Mouse (Mus musculus): ENCODE results near the gene Pth2. TPM values are rescaled to one million over a fixed set of nuclear protein-coding genes. Genes with fewer than 3 reads are reported as not detected.

Pth2 gene
- polyA plus RNA-seq, 1 experiment = 21.9 TPM

DNA sequence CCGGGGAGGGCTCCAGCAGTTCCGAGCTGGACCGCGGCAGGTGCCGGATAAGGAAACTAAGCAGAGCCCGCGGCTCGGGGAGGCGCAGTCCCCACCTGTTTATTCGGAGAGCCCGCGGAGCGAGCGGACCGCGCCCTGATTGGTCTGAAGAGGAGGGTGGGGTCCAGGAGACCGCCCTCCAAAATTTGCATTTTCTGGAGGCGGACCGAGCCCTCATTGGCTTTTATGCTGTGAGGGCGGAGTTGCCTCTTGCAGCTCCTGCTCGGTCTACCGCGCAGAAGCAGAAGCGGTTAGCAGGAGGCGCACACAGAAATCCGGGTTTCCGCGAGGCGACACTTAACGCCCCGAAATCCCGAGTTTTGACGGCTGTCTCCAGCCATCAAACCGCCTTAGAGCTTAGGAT lies 1.4 kb downstream of the Pth2 start:
- Histone ChIP-seq H3K4me3 (ENCODE audit: control insufficient read depth, low read depth, low read length) (peak overlapping the region; percentile 69), H3K4me1 (ENCODE audit: control insufficient read depth, insufficient read depth, low read length) (peaks cover 26% of the 10 kb centered on the region), H3K27me3 (ENCODE audit: control insufficient read depth, insufficient read depth, low read length) (no peaks in the 10 kb centered on the region; the same call in 1 of the 2 replicates), H3K36me3 (ENCODE audit: control insufficient read depth, insufficient read depth, low read length) (no peaks in the 10 kb centered on the region), H3K27ac (ENCODE audit: control insufficient read depth, insufficient read depth, low read depth, low read length) (no peak overlapping the region)
- TF ChIP-seq POLR2A (IDR thresholded peaks at IDR 0.05; ENCODE audit: control insufficient read depth, low read depth, low read length) (no peak), CTCF (IDR thresholded peaks at IDR 0.05; ENCODE audit: control insufficient read depth, insufficient read depth, insufficient replicate concordance, low read depth, low read length) (no peak)

DNA sequence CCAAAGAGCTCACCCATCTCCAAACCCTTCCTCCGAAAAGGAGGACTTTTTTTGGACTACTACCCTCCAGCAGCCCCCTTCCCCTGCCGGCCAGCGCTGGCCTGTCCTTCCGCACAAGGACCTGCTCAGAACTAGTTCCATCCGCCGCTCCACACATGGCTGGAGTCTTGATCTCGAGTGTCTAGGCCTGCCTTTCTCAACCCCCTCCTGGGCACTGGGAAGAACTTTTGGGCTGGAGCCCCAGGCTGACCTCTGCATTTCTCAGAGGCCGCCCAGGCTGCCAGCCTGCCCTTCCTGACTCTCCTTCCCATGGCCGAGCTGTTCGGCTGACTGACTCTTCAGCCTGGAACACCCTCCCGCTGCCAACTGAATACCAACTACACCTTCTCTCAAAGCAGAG lies 1.8 kb downstream of the Pth2 start:
- no peaks in the 10 kb centered on the region for H3K36me3 ChIP-seq (ENCODE audit: control insufficient read depth, insufficient read depth, low read length)
- no peaks in the 10 kb centered on the region; the same call in 1 of the 2 replicates for H3K27me3 ChIP-seq (ENCODE audit: control insufficient read depth, insufficient read depth, low read length)
- peak overlapping the region; percentile 10; the same call in 1 of the 2 replicates for H3K27ac ChIP-seq (ENCODE audit: control insufficient read depth, insufficient read depth, low read depth, low read length)
- H3K4me1 ChIP-seq (ENCODE audit: control insufficient read depth, insufficient read depth, low read length) = peaks cover 27% of the 10 kb centered on the region
- TF ChIP-seq POLR2A (IDR thresholded peaks at IDR 0.05; ENCODE audit: control insufficient read depth, low read depth, low read length) = no peak
- no peak for TF ChIP-seq CTCF (IDR thresholded peaks at IDR 0.05; ENCODE audit: control insufficient read depth, insufficient read depth, insufficient replicate concordance, low read depth, low read length)
- peak overlapping the region; percentile 69 for H3K4me3 ChIP-seq (ENCODE audit: control insufficient read depth, low read depth, low read length)

GRCm38 (mm10) chr7:45183672-45184071 lies 2.9 kb downstream of the Pth2 start:
- TF ChIP-seq CTCF (IDR thresholded peaks at IDR 0.05; ENCODE audit: control insufficient read depth, insufficient read depth, insufficient replicate concordance, low read depth, low read length) = no peak
- no peak for TF ChIP-seq POLR2A (IDR thresholded peaks at IDR 0.05; ENCODE audit: control insufficient read depth, low read depth, low read length)
- H3K4me1 ChIP-seq (ENCODE audit: control insufficient read depth, insufficient read depth, low read length) = peaks cover 27% of the 10 kb centered on the region
- no peaks in the 10 kb centered on the region for H3K36me3 ChIP-seq (ENCODE audit: control insufficient read depth, insufficient read depth, low read length)
- no peaks in the 10 kb centered on the region for H3K27me3 ChIP-seq (ENCODE audit: control insufficient read depth, insufficient read depth, low read length)
- H3K4me3 ChIP-seq (ENCODE audit: control insufficient read depth, low read depth, low read length) = no peak overlapping the region
- H3K27ac ChIP-seq (ENCODE audit: control insufficient read depth, insufficient read depth, low read depth, low read length) = no peak overlapping the region

DNA sequence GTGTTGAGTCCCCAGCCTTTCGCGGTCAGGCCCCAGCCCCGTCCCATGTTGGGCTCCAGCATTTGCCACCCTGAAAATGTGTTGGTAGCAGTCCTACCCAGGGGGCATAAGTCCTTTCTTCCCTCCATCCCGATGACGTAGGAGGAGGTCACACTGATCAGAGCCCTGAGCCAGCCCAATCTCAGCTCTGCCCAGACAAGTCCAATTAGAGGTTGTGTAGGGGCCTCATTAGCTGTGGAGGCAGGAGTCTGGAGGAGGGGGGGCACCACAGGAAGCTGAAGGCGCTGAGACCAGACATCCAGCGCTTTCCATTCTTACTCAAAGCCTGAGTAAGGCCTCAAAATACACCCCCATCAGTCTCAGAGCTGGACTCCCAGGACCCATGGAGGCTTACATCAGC lies 5.1 kb downstream of the Pth2 start:
- no peak overlapping the region for H3K4me3 ChIP-seq (ENCODE audit: control insufficient read depth, low read depth, low read length)
- no peak overlapping the region for H3K27ac ChIP-seq (ENCODE audit: control insufficient read depth, insufficient read depth, low read depth, low read length)
- TF ChIP-seq CTCF (IDR thresholded peaks at IDR 0.05; ENCODE audit: control insufficient read depth, insufficient read depth, insufficient replicate concordance, low read depth, low read length) (no peak), POLR2A (IDR thresholded peaks at IDR 0.05; ENCODE audit: control insufficient read depth, low read depth, low read length) (no peak)
- peaks cover 23% of the 10 kb centered on the region for H3K4me1 ChIP-seq (ENCODE audit: control insufficient read depth, insufficient read depth, low read length)
- H3K27me3 ChIP-seq (ENCODE audit: control insufficient read depth, insufficient read depth, low read length) = no peaks in the 10 kb centered on the region
- H3K36me3 ChIP-seq (ENCODE audit: control insufficient read depth, insufficient read depth, low read length) = no peaks in the 10 kb centered on the region

DNA sequence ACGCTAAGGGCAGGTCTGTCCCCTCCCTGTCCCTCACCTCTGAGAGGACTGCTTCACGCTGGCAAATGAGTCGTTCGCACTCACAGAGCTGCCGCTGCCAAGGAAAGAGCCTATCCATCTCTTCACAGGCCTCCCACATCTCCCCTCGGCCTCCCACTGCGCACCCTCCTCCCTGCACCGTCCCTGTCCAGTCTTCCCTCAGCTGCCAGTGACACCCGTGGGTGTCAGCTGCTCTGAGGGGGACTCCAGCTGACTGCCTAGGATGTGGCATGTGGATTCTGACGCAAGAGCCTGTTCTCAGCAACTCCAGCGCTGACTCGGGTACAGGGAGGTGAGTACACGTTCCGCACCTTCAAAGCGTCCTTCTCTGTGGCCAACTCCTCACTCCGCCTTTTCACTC lies 8.8 kb downstream of the Pth2 start:
- H3K27me3 ChIP-seq (ENCODE audit: control insufficient read depth, insufficient read depth, low read length) = no peaks in the 10 kb centered on the region
- no peak overlapping the region for H3K27ac ChIP-seq (ENCODE audit: control insufficient read depth, insufficient read depth, low read depth, low read length)
- no peak overlapping the region for H3K4me3 ChIP-seq (ENCODE audit: control insufficient read depth, low read depth, low read length)
- H3K36me3 ChIP-seq (ENCODE audit: control insufficient read depth, insufficient read depth, low read length) = peaks cover 3% of the 10 kb centered on the region
- no peak for TF ChIP-seq POLR2A (IDR thresholded peaks at IDR 0.05; ENCODE audit: control insufficient read depth, low read depth, low read length)
- no peak for TF ChIP-seq CTCF (IDR thresholded peaks at IDR 0.05; ENCODE audit: control insufficient read depth, insufficient read depth, insufficient replicate concordance, low read depth, low read length)
- 0 out of 2 replicates have a peak, but pooled peaks cover 2% of the 10 kb centered on the region for H3K4me1 ChIP-seq (ENCODE audit: control insufficient read depth, insufficient read depth, low read length)

DNA sequence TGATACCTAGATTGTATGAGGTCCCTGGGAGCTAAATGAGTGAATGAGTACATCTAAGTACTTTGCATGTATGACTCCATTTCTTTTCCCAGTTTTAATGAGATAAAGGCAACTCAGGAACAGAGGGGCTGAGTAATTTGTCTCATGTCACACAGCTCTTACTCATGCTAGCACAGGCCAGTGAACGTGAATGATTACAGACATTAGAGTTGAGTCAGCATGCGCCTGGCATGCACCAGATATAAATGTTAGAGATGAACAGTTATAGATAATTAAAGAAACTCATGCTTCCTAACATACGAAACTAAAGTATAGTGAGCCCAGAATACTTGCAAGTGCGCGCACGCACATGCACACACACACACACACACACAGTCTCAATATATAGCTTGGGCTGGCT lies 9.4 kb downstream of the Pth2 start:
- no peak overlapping the region for H3K27ac ChIP-seq (ENCODE audit: control insufficient read depth, insufficient read depth, low read depth, low read length)
- H3K27me3 ChIP-seq (ENCODE audit: control insufficient read depth, insufficient read depth, low read length) = no peaks in the 10 kb centered on the region
- TF ChIP-seq CTCF (IDR thresholded peaks at IDR 0.05; ENCODE audit: control insufficient read depth, insufficient read depth, insufficient replicate concordance, low read depth, low read length) = no peak
- 0 out of 2 replicates have a peak, but pooled peaks cover 2% of the 10 kb centered on the region for H3K4me1 ChIP-seq (ENCODE audit: control insufficient read depth, insufficient read depth, low read length)
- no peak overlapping the region for H3K4me3 ChIP-seq (ENCODE audit: control insufficient read depth, low read depth, low read length)
- H3K36me3 ChIP-seq (ENCODE audit: control insufficient read depth, insufficient read depth, low read length) = peaks cover 3% of the 10 kb centered on the region

DNA sequence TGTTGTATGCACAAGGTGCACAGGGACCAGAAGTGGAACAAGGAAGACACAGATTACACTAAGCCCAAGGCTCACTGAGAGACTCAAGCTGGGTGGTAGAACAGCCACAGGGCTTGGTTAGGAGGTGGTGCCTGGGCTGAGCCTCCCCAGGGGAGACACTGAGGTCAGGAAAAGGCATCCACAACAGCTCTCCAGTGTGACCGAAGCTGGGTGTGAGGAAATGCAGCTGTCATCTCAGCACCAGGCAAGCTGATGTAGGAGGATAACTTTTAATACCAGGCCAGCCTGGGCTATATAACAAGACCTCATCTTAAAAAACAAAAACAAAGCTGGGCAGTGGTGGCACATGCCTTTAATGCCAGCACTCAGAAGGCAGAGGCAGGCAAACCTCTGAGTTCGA lies 10.4 kb downstream of the Pth2 start:
- Histone ChIP-seq H3K4me1 (ENCODE audit: control insufficient read depth, insufficient read depth, low read length) (0 out of 2 replicates have a peak, but pooled peaks cover 2% of the 10 kb centered on the region), H3K4me3 (ENCODE audit: control insufficient read depth, low read depth, low read length) (no peak overlapping the region), H3K27ac (ENCODE audit: control insufficient read depth, insufficient read depth, low read depth, low read length) (no peak overlapping the region), H3K27me3 (ENCODE audit: control insufficient read depth, insufficient read depth, low read length) (no peaks in the 10 kb centered on the region), H3K36me3 (ENCODE audit: control insufficient read depth, insufficient read depth, low read length) (peaks cover 3% of the 10 kb centered on the region)
- TF ChIP-seq CTCF (IDR thresholded peaks at IDR 0.05; ENCODE audit: control insufficient read depth, insufficient read depth, insufficient replicate concordance, low read depth, low read length) = no peak
- no peak for TF ChIP-seq POLR2A (IDR thresholded peaks at IDR 0.05; ENCODE audit: control insufficient read depth, low read depth, low read length)

Data from testis, adult 2 months (tissue).